8 mouse cellular contexts compared by ENCODE assay signal in the genomic region with DNA sequence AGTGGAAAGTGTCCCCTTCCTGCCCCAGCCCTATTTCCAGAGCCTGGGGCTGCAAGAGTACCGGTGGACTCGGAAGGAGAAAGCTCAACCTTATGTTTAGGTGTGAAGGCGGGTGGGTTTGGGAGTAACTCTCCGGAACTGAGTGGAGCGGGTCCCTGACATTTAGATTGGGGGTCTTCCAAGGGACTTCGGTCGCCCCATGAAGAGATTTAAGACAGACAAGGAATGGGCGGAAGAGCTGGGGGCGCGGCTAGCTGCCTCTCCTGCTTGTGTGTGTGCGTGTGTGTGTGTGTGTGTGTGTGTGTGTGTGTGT.
DNase-seq lines count a peak whose midpoint lies in the region; ATAC-seq and TF ChIP-seq lines count a peak whose summit lies in the region.

No protein-coding gene starts in this region.

- peak overlapping the region; percentile 98 for H3K4me2 ChIP-seq in lung, embryonic 14.5 days
- H3K4me2 ChIP-seq in forebrain, embryonic 13.5 days, result peak overlapping the region; percentile 98
- H3K4me2 ChIP-seq in limb, embryonic 13.5 days (replicated peaks), result peak overlapping the region; percentile 98

- peak; percentile 2; the same call in 1 of the 2 replicates for ATAC-seq in lung, embryonic 14.5 days (ENCODE audit: insufficient read depth)
- 0 out of 2 replicates have a peak, but pooled peaks have one; percentile 7 for ATAC-seq in forebrain, embryonic 13.5 days
- ATAC-seq in limb, embryonic 13.5 days (ENCODE audit: low FRiP score, low read depth), result peak; percentile 0; the same call in 1 of the 2 replicates
- no peak for ATAC-seq in megakaryocyte progenitor cell, adult 5-6 weeks (replicated peaks; ENCODE audit: poor library complexity)

- peak overlapping the region; percentile 77 for H3K4me3 ChIP-seq in lung, embryonic 14.5 days (ENCODE audit: low read depth, low read length)
- peak overlapping the region; percentile 69 for H3K4me3 ChIP-seq in forebrain, embryonic 13.5 days
- H3K4me3 ChIP-seq in limb, embryonic 13.5 days, result peak overlapping the region; percentile 76
- H3K4me3 ChIP-seq in small intestine, adult 2 months (ENCODE audit: low read depth, low read length), result peak overlapping the region; percentile 67

- peak overlapping the region; percentile 77; the same call in 1 of the 2 replicates for H3K9ac ChIP-seq in lung, embryonic 14.5 days
- no peak overlapping the region for H3K9ac ChIP-seq in forebrain, embryonic 13.5 days
- peak overlapping the region; percentile 82 for H3K9ac ChIP-seq in limb, embryonic 13.5 days

- 3% methylated on average over 11 of the region's 11 CpGs for WGBS in lung, embryonic 14.5 days
- 2% methylated on average over 10 of the region's 11 CpGs for WGBS in forebrain, embryonic 13.5 days
- 3% methylated on average over 11 of the region's 11 CpGs for WGBS in limb, embryonic 13.5 days
- WGBS in small intestine, adult 2 months, result 14% methylated on average over 11 of the region's 11 CpGs

- no peak overlapping the region for H3K27ac ChIP-seq in lung, embryonic 14.5 days (ENCODE audit: low read depth)
- no peak overlapping the region for H3K27ac ChIP-seq in forebrain, embryonic 13.5 days
- no peak overlapping the region for H3K27ac ChIP-seq in limb, embryonic 13.5 days
- no peak overlapping the region for H3K27ac ChIP-seq in small intestine, adult 2 months (ENCODE audit: insufficient read depth, low read depth, low read length)

- no peak for DNase-seq in lung, embryonic 14.5 days
- DNase-seq in lung, postnatal 25 days (ENCODE audit: low spot score), result no peak
- DNase-seq in layer of hippocampus, adult 8-10 months (ENCODE audit: low spot score in 2 of 2), result no peak
- DNase-seq in thymus, postnatal 0 days (ENCODE audit: low spot score), result no peak

- TF ChIP-seq POLR2A in small intestine, adult 2 months (IDR thresholded peaks at IDR 0.05; ENCODE audit: low read depth, low read length), result no peak

- H3K27me3 ChIP-seq in lung, embryonic 14.5 days (ENCODE audit: insufficient read depth, low read length), result peaks cover 11% of the 10 kb centered on the region; the same call in 1 of the 2 replicates
- H3K27me3 ChIP-seq in forebrain, embryonic 13.5 days, result peaks cover 79% of the 10 kb centered on the region
- peaks cover 61% of the 10 kb centered on the region for H3K27me3 ChIP-seq in limb, embryonic 13.5 days
- H3K27me3 ChIP-seq in small intestine, adult 2 months (ENCODE audit: control insufficient read depth, insufficient read depth, low read length), result peaks cover 16% of the 10 kb centered on the region

- no peaks in the 10 kb centered on the region for H3K36me3 ChIP-seq in lung, embryonic 14.5 days (ENCODE audit: insufficient read depth)
- no peaks in the 10 kb centered on the region for H3K36me3 ChIP-seq in forebrain, embryonic 13.5 days (ENCODE audit: poor library complexity, severe bottlenecking)
- H3K36me3 ChIP-seq in limb, embryonic 13.5 days, result no peaks in the 10 kb centered on the region
- H3K36me3 ChIP-seq in small intestine, adult 2 months (ENCODE audit: control insufficient read depth, insufficient read depth, low read length), result no peaks in the 10 kb centered on the region

- H3K9me3 ChIP-seq in lung, embryonic 14.5 days (ENCODE audit: low read depth, low read length), result no peaks in the 10 kb centered on the region
- no peaks in the 10 kb centered on the region for H3K9me3 ChIP-seq in forebrain, embryonic 13.5 days (replicated peaks)
- H3K9me3 ChIP-seq in limb, embryonic 13.5 days, result no peaks in the 10 kb centered on the region

- H3K4me1 ChIP-seq in lung, embryonic 14.5 days (ENCODE audit: insufficient read depth), result no peaks in the 10 kb centered on the region
- H3K4me1 ChIP-seq in forebrain, embryonic 13.5 days, result peaks cover 59% of the 10 kb centered on the region
- peaks cover 35% of the 10 kb centered on the region for H3K4me1 ChIP-seq in limb, embryonic 13.5 days
- peaks cover 6% of the 10 kb centered on the region; the same call in 1 of the 2 replicates for H3K4me1 ChIP-seq in small intestine, adult 2 months (ENCODE audit: control insufficient read depth, insufficient read depth, insufficient read length, low read length)

- no peak for TF ChIP-seq CTCF in lung, embryonic 14.5 days (IDR thresholded peaks at IDR 0.05; ENCODE audit: low read depth)
- no peak for TF ChIP-seq CTCF in small intestine, adult 2 months (IDR thresholded peaks at IDR 0.05; ENCODE audit: extremely low read depth, insufficient read length, insufficient replicate concordance, low read depth, low read length)
